Mouse (Mus musculus) midbrain, embryonic 12.5 days (tissue): ENCODE measurements at regions not wholly inside any gene's neighbourhood (a gene's known extent, or its start where the extent isn't known, plus 50 kb on each side); places are given as distances from the start of the nearest gene placed in this dataset.

Source experiments
- ATAC-seq: fragments of 200-750 bp; cut with Nextera tagmentation; 2 replicates; pipeline ENCODE4 v1.8.0; 2017; ENCODE audit warnings: low read depth, moderate TSS enrichment, moderate library complexity; ENCODE audit not compliant: low FRiP score
- H3K27ac ChIP-seq: fragments of 300-500 bp; sonication (generic); replicated peaks from 2 replicates; pipeline ENCODE4 v1.5.1; 2016; ENCODE audit warnings: mild to moderate bottlenecking
- H3K27me3 ChIP-seq: fragments of 300-500 bp; sonication (generic); 2 replicates; pipeline ENCODE4 v1.6.1; 2016; ENCODE audit warnings: mild to moderate bottlenecking
- H3K36me3 ChIP-seq: fragments of 300-500 bp; sonication (generic); 2 replicates; pipeline ENCODE4 v1.6.1; 2016
- H3K4me1 ChIP-seq: fragments of 300-500 bp; sonication (generic); 2 replicates; pipeline ENCODE4 v1.6.1; 2016
- H3K4me2 ChIP-seq: fragments of 300-500 bp; sonication (generic); replicated peaks from 2 replicates; pipeline ENCODE4 v1.6.1; 2016; ENCODE audit warnings: mild to moderate bottlenecking, moderate library complexity
- H3K4me3 ChIP-seq: fragments of 300-500 bp; sonication (generic); 2 replicates; pipeline ENCODE4 v1.5.1; 2016; ENCODE audit warnings: mild to moderate bottlenecking
- H3K9ac ChIP-seq: fragments of 300-500 bp; sonication (generic); replicated peaks from 2 replicates; pipeline ENCODE4 v1.6.1; 2016; ENCODE audit warnings: mild to moderate bottlenecking, moderate library complexity
- H3K9me3 ChIP-seq: fragments of 300-500 bp; sonication (generic); 2 replicates; pipeline ENCODE4 v1.6.1; 2016; ENCODE audit warnings: mild to moderate bottlenecking
- WGBS: fragments of 180-500 bp; shearing (Covaris S2); methylation state at CpG from one replicate; pipeline ENCODE4 v1.1.7; 2016; 5-methylcytosine and 5-hydroxymethylcytosine counted together

GRCm38 (mm10) chr6:78115079-78115478, 135.6 kb upstream of the Ctnna2 start:
- 26% methylated on average over 4 of the region's 4 CpGs for WGBS
- no peaks in the 10 kb centered on the region for H3K36me3 ChIP-seq
- H3K4me2 ChIP-seq, result no peak overlapping the region
- no peak overlapping the region for H3K27ac ChIP-seq
- H3K4me1 ChIP-seq, result no peaks in the 10 kb centered on the region; the same call in 1 of the 2 replicates
- no peaks in the 10 kb centered on the region for H3K9me3 ChIP-seq
- no peak overlapping the region for H3K9ac ChIP-seq
- peak; percentile 63; the same call in 1 of the 2 replicates for ATAC-seq
- H3K27me3 ChIP-seq, result no peaks in the 10 kb centered on the region
- H3K4me3 ChIP-seq, result no peak overlapping the region

DNA sequence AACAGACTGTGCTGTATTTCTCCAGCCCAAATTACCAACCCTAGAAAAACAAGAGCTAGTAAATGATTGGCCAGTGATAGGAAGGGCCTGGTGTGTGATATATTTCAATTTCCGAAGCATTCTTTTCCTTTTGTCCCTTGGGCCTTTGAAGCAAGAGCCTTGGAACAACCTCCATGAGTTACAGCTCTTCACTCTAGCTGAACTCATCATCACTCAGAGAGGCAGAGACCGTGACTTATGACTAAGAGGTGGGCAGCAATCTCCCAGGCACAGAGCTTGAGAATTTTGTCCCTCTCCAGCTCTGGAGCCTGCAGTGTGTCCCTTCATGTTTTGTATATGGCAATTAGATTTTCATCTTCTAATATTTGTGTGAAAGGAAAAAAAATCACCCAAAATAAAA, 103.0 kb upstream of the Ctnna2 start:
- H3K4me1 ChIP-seq, result no peaks in the 10 kb centered on the region
- H3K9ac ChIP-seq, result no peak overlapping the region
- no peak overlapping the region for H3K27ac ChIP-seq
- H3K4me3 ChIP-seq, result no peak overlapping the region
- ATAC-seq, result no peak
- no peak overlapping the region for H3K4me2 ChIP-seq
- no peaks in the 10 kb centered on the region for H3K36me3 ChIP-seq
- no peaks in the 10 kb centered on the region for H3K27me3 ChIP-seq
- no peaks in the 10 kb centered on the region for H3K9me3 ChIP-seq
- 79% methylated on average over 2 of the region's 2 CpGs for WGBS

DNA sequence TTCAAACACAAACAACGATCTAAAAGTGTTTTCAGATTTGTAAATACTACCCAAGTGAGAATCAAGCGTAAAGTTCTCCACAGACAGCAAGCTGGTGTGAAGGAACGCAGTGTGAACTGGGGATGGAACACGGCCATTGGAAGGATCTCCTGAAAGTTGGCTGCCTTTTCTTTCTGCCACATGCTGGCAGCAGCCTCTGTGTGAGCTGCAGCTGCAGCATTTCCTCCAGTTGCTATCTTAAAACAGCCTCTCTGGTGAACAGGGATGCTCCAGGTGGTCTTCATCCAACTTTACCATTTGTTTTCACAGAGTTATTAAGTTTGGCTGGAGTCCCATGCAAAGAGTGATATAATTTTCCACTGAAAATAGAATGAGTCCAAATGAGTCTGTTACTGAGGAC, 99.4 kb upstream of the Ctnna2 start:
- Histone ChIP-seq H3K4me1 (no peaks in the 10 kb centered on the region), H3K4me3 (no peak overlapping the region), H3K4me2 (no peak overlapping the region), H3K27me3 (no peaks in the 10 kb centered on the region), H3K9me3 (no peaks in the 10 kb centered on the region), H3K9ac (no peak overlapping the region), H3K27ac (no peak overlapping the region), H3K36me3 (no peaks in the 10 kb centered on the region)
- no peak for ATAC-seq
- WGBS, result 85% methylated on average over 4 of the region's 4 CpGs

DNA sequence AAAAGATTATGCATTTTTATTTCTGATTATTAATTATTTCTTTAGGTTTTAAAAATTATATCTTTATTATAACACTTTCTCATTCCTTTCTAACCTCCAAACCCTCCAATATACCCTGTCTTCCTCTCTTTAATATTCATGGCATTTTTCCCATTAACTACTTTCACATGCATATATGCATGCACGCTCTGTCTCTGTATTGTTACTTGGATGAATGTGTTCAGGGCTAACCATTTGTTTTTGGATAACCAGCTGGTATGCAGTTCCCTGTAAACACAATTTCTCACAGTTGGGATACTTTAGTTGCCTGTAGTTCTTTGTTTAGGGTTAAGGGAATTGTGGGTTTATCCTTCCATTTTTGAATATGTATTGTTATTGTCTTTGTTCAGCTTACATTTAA, 86.8 kb upstream of the Ctnna2 start:
- no peaks in the 10 kb centered on the region for H3K9me3 ChIP-seq
- H3K36me3 ChIP-seq, result no peaks in the 10 kb centered on the region
- WGBS, result 60% methylated on average over 1 of the region's 1 CpGs
- peaks cover 4% of the 10 kb centered on the region; the same call in 1 of the 2 replicates for H3K4me1 ChIP-seq
- peak; percentile 62; the same call in 1 of the 2 replicates for ATAC-seq
- no peak overlapping the region for H3K27ac ChIP-seq
- H3K9ac ChIP-seq, result no peak overlapping the region
- no peak overlapping the region for H3K4me2 ChIP-seq
- H3K27me3 ChIP-seq, result no peaks in the 10 kb centered on the region
- no peak overlapping the region for H3K4me3 ChIP-seq

DNA sequence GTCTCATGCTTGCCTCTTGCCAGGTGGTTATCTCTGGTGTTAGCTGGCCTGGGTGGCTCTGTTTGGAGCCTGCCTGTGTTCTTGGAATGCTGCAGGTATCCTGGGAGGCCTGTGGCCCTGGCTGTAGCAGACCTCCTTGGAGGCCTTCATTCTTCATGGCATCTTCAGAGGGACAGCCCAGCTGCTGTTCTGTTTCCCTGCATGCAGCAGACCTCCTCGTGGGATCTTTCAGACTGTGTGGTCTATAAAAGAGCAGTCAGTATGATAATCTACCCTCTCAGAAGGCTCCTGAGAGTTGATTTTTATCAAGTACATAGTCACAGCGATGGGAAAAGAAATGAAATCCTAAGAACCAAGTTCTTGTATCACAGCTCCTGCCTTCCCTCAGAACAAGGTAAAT, 86.2 kb upstream of the Ctnna2 start:
- Histone ChIP-seq H3K4me1 (peaks cover 4% of the 10 kb centered on the region; the same call in 1 of the 2 replicates), H3K4me3 (no peak overlapping the region), H3K27me3 (no peaks in the 10 kb centered on the region), H3K27ac (0 out of 2 replicates have a peak overlapping the region, but pooled peaks have one; percentile 6), H3K4me2 (no peak overlapping the region), H3K9me3 (no peaks in the 10 kb centered on the region), H3K36me3 (no peaks in the 10 kb centered on the region), H3K9ac (no peak overlapping the region)
- 0 out of 2 replicates have a peak, but pooled peaks have one; percentile 23 for ATAC-seq
- WGBS, result 41% methylated on average over 2 of the region's 2 CpGs
